Mouse (Mus musculus) embryonic stem cell, embryonic (primary cell): ENCODE data around the gene Ostm1.

ENCODE experiments used
- CTCF ChIA-PET, 4 experiments: fragments of 300-600 bp in 2 of 4; fragments of 350-600 bp in 2 of 4; sonication (Branson Sonifier 250); formaldehyde crosslinking; loops; one replicate each; lab custom pipeline; 2022; ENCODE audit warnings: inconsistent platforms in 2 of 4; lab: Charles Lee
- POLR2A ChIA-PET, 4 experiments: fragments of 300-600 bp in 2 of 4; fragments of 350-600 bp in 2 of 4; sonication (Branson Sonifier 250); formaldehyde crosslinking; loops; one replicate each; lab custom pipeline; 2022; ENCODE audit warnings: antibody characterized with exemption in 4 of 4, inconsistent platforms in 1 of 4; lab: Charles Lee

Gene Ostm1

DNA sequence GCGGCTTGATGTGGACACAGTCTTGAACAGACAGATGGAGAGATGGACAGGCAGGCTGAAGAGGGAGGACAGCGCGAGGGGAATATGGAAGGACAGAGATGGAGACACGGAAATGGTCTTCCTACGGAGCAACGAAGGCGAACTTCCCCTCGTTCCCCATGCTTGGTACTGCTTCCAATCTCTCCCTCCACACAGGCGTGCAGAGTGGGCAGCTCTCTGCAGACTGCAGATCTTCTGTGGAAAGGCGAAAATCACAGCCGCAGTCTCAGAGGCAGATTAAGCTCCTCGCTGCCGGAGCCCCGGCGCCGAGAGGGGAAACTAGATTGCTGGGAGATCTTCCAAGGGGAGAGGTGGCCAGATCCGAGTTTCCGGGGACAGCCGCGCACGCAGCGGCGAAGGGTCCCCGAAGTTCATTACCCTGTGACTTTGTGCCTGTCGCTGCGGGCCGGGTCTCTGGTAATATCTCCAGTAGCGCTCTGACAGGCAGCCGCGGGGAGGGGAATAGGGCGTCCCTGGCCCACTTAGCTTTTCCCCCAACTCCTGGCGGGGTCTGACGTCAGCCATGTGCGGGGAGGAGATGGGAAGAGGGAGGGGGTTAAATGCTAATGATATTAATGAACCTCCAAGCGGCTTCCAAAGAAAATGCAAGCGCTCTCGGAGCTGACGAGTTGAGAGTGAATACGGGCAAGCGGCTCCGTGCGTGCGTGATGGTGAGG is at the start of gene Ostm1, which contains the start of gene Nr2e1:
Gene Ostm1, plus strand, starts transcription at position 666 of the 716 bp plus-strand sequence.
Gene Nr2e1, minus strand, starts transcription at position 476 of the 716 bp plus-strand sequence.
- ChIA-PET POLR2A (interaction anchor here (0.5 to 2.6 kb wide), 18 partner anchors 8 to 160 kb away, joined by 3 to 19 read pairs (median 3); partner anchors contain the start of gene Snx3 (in 2 of the 4)), CTCF (interaction anchor here in 3 of 4 experiments (0.6 to 1.4 kb wide), 4 partner anchors 9 to 295 kb away, joined by 3 to 4 read pairs (median 4); no protein-coding TSS in a partner anchor)

DNA sequence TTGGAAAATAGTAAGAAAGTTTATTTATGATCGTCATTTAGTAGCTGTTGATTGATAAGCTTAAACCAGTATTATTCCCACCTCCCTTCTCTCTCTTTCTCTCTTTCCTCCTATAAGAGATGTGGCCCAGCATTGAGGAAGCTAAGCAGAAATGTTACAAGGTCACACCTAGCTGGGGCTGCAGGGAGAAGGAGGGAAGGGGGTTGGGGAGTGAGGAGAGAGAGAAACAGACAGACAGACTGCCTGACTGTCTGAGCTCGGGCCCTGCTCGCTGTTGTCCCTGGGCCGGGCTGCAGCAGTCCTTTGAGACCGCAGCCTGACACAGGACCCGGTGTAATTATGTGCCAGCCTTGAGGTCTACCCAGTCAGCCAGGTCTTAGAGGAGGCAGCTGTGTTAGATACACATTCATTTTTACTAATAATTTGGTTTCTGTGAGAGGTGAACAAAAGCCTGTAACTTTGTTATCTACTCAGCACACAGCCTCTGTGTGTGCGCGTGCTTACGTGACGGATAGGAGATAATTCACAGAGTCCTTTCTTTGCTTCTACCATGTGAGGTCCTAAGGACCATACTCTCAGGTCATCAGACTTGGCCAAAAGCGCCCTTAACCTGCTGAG is 49.7 kb upstream of the Ostm1 start:
- ChIA-PET CTCF (no interaction called here), POLR2A (interaction anchor here in 3 of 4 experiments (0.6 to 2.3 kb wide), 12 partner anchors 9 to 975 kb away, joined by 3 to 11 read pairs (median 3); partner anchors contain the start of genes Afg1l (in 1 of the 3), Nr2e1 (in 1 of the 3) and Ostm1 (in 1 of the 3))

DNA sequence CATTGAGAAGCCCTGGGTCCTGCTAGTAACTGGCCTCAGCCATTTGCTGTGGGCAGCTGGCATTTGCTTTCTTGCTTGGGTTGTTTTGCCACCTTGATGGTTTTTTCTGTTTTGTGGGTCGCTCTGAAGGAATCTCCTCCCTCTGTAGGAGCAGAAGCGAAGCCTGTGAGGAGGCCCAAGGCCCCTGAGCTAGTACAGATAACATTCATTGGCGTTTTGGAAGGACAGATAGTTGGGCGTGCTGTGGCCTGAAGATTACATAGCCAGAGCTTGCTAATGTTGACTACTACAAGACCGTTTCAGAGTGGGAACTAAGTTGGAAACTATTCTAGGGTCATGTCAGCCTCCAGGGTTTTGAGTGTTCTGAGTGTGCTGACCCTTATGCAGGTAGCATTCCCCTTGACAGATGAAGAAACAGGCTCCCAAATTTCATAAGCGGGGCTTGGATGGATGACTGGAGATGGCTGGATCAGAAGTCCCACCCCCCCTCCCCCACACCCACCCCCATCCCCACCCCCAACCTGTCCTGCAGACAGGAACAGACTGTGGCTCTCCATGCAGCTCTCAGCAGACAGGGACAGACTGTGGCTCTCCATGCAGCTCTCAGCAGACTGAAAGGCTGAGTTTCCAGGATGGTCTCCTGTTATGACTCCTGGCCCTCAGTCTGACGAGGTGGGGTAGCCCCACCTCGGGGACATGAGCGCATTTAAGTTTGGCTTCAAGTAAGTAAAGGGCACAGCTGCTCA is 45.9 kb upstream of the Ostm1 start:
- POLR2A ChIA-PET, result interaction anchor here in 3 of 4 experiments (0.6 to 1.6 kb wide), 4 partner anchors 9 to 36 kb away, joined by 3 to 4 read pairs (median 4); partner anchors contain the start of gene Snx3 (in 1 of the 3)
- CTCF ChIA-PET, result no interaction called here

DNA sequence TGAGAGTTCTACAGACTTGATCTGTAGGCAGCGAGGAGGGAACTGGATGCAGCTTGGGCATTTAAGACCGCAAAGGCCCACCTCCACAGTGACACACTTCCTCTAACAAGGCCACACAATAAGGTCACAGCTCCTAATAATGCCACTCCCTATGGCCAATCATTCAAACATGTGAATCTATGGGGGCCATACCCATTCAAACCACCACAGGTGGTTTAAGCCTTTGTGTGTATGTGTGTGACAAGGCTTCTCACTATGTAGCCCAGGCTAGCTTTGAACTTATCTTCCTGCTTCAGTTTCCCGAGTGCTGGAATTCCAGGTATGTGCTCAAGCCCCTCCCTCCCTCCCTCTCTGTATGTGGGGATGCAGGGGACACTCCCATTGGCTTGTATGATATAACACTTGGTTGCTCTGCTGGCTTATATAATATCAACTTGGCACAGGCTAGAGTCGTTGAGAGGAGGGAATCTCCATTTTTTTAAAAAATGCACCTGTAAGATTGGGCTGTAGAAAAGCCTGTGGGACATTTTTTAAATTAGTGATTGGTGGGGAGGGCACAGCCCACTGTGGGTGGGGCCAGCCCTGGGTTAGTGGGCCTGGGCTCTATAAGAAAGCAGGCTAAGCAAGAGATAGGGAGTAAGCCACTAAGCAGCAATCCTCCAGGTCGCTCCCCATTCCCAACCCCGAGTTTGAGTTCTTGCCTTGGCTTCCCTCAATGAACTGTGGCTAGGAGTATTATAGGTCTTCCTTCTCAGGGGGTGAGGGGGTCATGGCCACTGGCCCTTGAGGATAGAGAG is 37.7 kb upstream of the Ostm1 start:
- POLR2A ChIA-PET, result interaction anchor here in 3 of 4 experiments (0.6 to 5.4 kb wide), 40 partner anchors 9 to 522 kb away, joined by 3 to 40 read pairs (median 4); partner anchors contain the start of genes Afg1l (in 2 of the 3) and Snx3 (in 2 of the 3)
- CTCF ChIA-PET, result no interaction called here

DNA sequence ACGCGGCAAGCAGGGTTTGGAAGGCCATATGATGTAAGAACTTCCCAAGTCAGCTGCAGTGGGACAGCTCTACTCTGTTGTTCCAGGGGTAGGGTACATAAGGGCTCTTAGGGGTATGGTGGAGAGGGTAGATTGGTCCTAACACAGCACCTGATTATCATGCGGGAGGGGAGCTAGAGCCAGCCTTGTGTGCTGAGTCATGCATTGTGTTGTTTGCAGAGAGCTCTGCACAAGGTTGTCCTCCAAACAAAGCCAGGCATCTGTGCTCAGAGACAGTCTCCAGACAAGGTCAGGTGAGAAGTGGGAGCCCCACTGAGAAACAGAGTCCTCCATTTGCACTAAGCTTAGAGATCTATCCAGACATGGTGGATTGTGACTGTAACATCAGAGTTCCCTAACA is 37.1 kb upstream of the Ostm1 start:
- ChIA-PET POLR2A (interaction anchor here (0.6 to 5.4 kb wide), 29 partner anchors 8 to 290 kb away, joined by 3 to 40 read pairs (median 4); partner anchors contain the start of gene Snx3 (in 2 of the 4)), CTCF (interaction anchor here in 1 of 4 experiments (0.6 kb wide), 1 partner anchor 15 kb away, joined by 3 read pairs; no protein-coding TSS in a partner anchor)

DNA sequence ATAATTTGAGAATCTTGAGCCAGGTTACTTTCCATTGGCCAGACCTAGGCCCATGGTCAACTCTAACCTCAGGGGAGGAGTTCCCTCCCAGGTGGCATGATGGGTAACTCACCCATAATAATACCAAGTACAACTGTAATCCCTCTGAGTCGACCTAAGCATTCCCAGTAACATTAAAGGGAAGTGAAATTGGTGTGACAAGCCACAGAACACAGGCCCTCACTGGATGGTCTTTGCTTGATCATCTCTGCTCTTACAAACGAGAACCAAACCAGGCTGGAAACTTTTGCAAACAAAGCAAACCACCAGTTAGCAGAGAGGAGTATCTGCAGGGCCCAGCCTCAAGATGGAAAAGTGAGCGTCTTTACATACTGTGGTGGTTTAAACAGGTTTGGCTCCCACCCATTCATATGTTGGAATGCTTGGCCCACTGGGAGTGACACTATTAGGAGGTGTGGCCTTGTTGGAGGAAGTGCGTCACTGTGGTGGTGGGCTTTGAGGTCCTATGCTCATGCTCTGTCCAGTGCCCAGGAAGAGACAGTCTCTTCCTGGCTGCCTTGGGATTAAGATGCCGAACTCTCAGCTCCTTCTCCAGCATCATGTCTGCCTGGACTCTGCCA is 23.9 kb upstream of the Ostm1 start:
- CTCF ChIA-PET, result no interaction called here
- POLR2A ChIA-PET, result interaction anchor here in 2 of 4 experiments (1.0 to 1.2 kb wide), 4 partner anchors 11 to 218 kb away, joined by 3 read pairs; no protein-coding TSS in a partner anchor

DNA sequence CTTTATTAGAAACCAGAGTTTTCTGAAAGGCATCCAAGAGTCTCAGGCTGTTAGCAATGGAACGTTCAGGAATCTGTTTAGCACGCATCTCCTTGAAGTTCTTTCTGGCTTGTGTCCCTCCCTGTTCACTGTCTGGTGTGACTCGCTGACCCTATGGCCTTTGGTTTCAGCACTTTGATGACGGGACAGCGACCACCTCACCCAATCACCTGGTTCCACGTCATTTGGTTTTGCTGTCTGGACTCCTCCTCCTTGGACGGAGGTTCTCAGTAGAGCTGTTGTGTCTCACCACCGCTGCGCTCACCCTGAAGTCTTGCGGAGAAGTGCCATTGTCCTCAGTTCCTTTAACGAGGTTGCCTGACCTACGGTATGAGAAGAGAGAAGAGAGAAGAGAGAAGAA is 21.4 kb upstream of the Ostm1 start:
- CTCF ChIA-PET, result interaction anchor here in 2 of 4 experiments (0.6 to 0.7 kb wide), 2 partner anchors 17 to 45 kb away, joined by 3 read pairs; no protein-coding TSS in a partner anchor
- POLR2A ChIA-PET, result interaction anchor here (0.6 to 2.0 kb wide), 11 partner anchors 12 to 495 kb away, joined by 3 to 12 read pairs (median 3); partner anchors contain the start of genes Ostm1 (in 1 of the 4) and Snx3 (in 1 of the 4)

DNA sequence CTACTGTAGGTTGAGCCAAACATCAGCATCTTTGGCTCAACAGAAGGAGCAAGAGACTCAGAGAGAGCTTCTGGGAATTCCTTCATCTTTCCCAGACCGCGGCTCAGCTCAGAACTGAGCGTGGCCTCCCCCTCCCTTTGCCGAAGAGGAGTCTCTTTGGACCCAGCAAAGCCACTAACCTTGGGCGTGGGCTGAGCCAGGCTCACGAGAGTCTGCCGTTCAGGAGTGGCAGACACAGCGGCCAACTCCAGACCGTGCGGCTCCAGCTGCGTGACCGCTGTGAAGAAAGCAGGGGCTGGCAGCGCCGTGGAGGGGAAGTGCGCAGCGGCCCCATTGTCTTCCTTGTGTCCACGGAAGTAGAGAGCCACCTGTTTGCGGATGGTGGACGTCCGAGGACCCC is 11.1 kb upstream of the Ostm1 start:
- CTCF ChIA-PET, result interaction anchor here in 2 of 4 experiments (0.5 to 1.2 kb wide), 2 partner anchors 12 to 79 kb away, joined by 3 read pairs; no protein-coding TSS in a partner anchor
- POLR2A ChIA-PET, result interaction anchor here in 2 of 4 experiments (0.6 to 1.5 kb wide), 7 partner anchors 9 to 256 kb away, joined by 3 to 7 read pairs (median 3); partner anchors contain the start of genes Nr2e1 (in 1 of the 2) and Ostm1 (in 1 of the 2)

DNA sequence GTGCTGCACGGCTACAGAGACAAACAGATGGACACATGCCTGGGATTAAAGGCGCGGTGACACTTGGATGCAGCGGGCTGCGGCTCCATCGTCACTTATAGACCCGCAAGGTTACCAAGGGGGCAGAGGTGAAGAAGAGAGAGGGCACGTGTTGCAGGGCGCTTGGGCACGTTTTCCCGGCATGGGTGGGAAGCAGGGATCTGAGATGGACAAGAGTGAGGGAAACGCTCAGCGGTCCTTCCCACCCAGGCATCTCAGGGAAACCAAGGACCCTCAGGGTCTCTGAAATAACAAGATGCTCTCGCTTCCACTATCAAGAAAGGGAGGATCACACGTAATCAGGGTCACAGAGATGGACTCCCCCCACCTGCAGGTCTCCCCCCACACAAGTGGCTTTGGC is 10.7 kb upstream of the Ostm1 start:
- POLR2A ChIA-PET, result interaction anchor here in 1 of 4 experiments (0.6 to 2.0 kb wide), 5 partner anchors 11 to 120 kb away, joined by 3 to 7 read pairs (median 5); partner anchors contain the start of genes Nr2e1 and Ostm1
- CTCF ChIA-PET, result interaction anchor here in 3 of 4 experiments (0.6 to 1.2 kb wide), 4 partner anchors 12 to 72 kb away, joined by 3 to 4 read pairs (median 4); no protein-coding TSS in a partner anchor

DNA sequence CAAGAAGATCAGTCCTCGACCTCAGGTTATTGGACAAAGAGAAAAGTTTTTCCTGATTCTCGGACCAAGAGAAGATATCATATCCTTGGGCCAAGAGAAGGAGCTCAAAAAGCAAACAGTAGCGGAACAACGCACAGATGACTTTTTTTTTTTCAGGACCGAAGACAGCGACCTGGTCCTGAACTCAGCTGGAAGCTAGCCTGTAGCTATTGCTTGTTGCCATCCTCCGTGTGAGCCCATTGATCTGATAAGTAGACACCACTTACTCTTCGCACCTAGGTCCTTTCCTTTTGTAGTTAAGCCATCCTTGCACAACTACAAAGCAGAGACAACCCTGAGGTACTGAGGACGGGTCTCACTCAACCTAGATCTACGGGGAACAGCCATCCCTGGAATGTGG is 9.0 kb upstream of the Ostm1 start:
- POLR2A ChIA-PET, result interaction anchor here (0.5 to 2.0 kb wide), 9 partner anchors 9 to 505 kb away, joined by 3 to 9 read pairs (median 4); partner anchors contain the start of genes Ostm1 (in 2 of the 4), Afg1l (in 1 of the 4) and Nr2e1 (in 1 of the 4)
- CTCF ChIA-PET, result interaction anchor here in 2 of 4 experiments (0.5 to 1.3 kb wide), 5 partner anchors 9 to 375 kb away, joined by 3 to 4 read pairs (median 3); partner anchors contain the start of genes Nr2e1 (in 1 of the 2) and Ostm1 (in 1 of the 2)

DNA sequence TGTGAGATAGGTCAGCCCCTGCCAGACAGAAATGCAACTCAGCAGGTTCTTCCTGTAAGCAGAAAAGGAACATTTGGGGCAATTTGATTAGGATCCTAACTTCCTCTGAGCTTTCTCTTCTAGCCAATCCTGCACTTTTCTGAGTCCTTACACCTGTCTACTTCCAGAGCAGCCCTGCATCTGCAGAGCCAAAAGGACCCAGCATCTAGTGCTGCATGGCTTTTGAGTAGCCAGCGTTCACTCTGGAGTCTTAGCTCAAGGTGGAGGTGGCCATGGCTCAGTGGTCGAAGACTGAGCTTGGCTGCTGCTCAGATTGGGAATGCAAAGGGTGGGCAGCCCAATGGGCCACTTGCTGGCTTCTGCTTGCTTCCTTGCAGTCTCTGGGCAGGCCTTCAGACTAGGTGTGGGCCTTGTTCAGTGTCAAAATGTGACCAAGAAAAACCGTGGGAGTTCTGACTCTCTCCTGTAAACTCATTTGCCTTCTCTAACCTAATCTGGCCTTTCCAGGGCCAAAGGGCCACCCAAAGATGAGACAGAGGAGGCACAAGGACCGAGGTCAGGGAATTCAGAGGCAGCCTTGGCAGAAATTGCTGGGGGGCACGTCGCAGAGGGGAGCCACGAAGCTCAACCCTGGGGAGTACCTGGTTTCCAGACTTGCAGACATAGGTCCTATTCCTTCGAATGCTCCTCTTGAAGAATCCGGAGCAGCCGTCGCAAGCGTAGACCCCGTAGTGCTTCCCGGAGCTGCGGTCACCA is 5.9 kb upstream of the Ostm1 start:
- POLR2A ChIA-PET, result interaction anchor here in 1 of 4 experiments (0.9 to 4.7 kb wide), 5 partner anchors 15 to 57 kb away, joined by 3 to 26 read pairs (median 3); no protein-coding TSS in a partner anchor

DNA sequence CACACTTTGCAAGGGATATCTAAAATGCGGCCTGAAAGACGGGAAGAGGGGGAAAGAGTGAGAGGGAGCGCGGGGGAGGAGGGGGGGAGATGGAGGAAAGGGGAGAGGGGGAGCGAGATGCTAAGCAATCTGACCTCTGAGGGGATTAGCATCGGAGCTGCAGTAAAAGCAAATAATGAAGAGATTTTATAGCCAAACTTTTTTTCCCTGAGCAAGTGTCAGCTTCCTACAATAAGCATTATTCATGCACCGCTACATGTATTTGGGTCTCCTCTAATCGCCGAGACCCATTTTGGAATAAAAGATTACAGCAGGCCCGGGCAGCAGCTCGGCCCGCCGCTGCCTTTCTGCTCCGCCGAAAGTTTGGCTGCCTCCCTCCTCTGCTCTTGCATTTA is 5.3 kb upstream of the Ostm1 start:
- ChIA-PET CTCF (interaction anchor here in 3 of 4 experiments (0.5 to 1.8 kb wide), 4 partner anchors 26 to 1089 kb away, joined by 3 to 10 read pairs (median 4); no protein-coding TSS in a partner anchor), POLR2A (interaction anchor here in 1 of 4 experiments (1.1 to 4.7 kb wide), 4 partner anchors 12 to 45 kb away, joined by 3 to 26 read pairs (median 4); no protein-coding TSS in a partner anchor)

More for the DNA sequence above, 5.9 kb upstream of the Ostm1 start:
- CTCF ChIA-PET, result interaction anchor here in 1 of 4 experiments (0.6 kb wide), 1 partner anchor 278 kb away, joined by 6 read pairs; no protein-coding TSS in a partner anchor

DNA sequence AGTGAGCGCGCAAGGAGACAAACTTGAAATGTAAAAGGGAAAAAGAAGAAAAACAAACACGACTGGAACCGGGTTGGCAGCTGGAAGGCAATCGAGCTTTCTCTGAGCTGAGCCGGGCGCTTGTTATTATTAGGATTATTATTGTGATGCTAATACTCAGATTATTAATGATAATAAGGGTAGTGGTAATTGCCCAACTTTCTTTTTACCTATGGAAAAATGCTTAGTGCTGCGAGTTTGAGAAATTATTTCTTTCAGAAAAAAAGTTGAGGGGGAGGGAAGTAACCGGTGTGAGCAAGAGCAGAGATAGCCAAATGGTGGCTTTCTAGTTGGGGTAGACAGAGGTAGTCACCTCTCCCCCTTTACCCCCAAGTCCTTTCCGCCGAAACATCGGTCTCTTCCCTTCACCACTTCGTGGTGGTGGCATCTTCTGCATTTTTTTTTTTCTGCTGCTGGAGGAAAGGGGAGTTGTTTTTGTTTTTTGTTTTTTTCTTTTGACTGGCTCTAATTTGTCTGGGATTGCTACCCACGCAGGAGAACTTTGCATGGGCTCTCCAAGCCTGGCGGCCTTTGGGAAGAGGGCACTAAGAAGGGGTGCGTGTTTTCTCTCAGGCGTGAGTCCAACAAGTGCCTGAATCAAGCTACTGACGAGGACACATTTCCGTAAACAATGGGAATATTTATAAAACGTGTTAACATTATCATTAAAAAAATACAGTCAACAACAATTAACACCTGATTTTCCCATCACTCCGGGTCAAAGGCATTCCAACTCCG is 4.7 kb upstream of the Ostm1 start:
- ChIA-PET POLR2A (interaction anchor here in 2 of 4 experiments (1.1 to 4.7 kb wide), 5 partner anchors 12 to 33 kb away, joined by 3 to 26 read pairs (median 4); no protein-coding TSS in a partner anchor), CTCF (interaction anchor here in 3 of 4 experiments (0.5 to 1.8 kb wide), 4 partner anchors 16 to 1089 kb away, joined by 3 to 10 read pairs (median 3); no protein-coding TSS in a partner anchor)
